Mouse (Mus musculus) regulatory T cell (primary cell): ENCODE data around the gene Sec16b.

ENCODE experiments used
- in situ Hi-C: fragments of 300-600 bp; cut with MboI, MseI; formaldehyde crosslinking; loops from one replicate; pipeline ENCODE4 v1.15.1; 2025; ENCODE audit warnings: high pct_unique_total_duplicates

Sec16b gene

GRCm38 (mm10) chr1:157512690-157513448, 6.3 kb downstream of the Sec16b start:
- in situ Hi-C loops = no loop called here

GRCm38 (mm10) chr1:157513559-157513958, 7.0 kb downstream of the Sec16b start:
- in situ Hi-C loops = no loop called here

DNA sequence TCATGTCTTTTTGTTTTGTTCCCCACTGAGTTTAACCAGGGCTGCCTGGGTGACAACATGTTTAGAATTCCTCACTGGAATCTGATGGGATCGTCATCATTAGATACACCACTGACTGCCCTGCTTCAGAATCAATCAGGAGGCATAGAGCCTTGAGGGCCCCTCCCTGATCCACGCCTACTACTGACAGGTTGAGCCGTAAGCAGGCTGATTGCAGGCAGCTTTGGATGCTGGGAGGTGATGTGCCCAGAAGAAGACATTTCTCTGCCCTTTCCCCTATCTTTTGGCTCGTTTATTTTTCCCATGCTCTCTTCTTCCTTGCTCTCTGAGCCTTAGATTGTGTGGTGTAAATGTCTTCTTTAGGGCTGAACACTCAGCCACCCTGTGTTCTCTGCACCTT, 7.8 kb downstream of the Sec16b start:
- in situ Hi-C loops = no loop called here

GRCm38 (mm10) chr1:157516838-157517808, 10.6 kb downstream of the Sec16b start:
- in situ Hi-C loops = no loop called here

DNA sequence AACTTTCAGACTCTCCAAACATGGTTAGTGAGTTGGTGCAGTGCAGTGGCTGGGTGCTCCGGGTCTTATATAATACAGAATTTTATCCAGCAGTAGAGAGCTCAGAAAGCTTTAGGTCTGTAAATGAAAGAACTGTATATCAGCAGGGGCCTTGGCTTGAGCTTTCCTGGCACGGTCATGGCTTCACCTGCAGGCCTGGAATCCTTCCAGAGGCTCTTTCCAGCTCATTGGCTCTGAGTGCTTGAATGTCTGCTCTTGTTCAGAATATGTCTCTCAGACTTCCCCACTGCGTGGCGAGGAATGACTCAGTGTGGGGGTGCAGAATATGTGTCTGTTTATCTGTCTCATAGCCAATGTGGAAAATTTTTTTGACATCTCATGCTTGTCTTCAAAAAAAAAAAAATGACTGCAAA, 11.6 kb downstream of the Sec16b start:
- in situ Hi-C loops = no loop called here

GRCm38 (mm10) chr1:157519396-157519795, 12.9 kb downstream of the Sec16b start:
- in situ Hi-C loops = no loop called here

- in situ Hi-C loops = no loop called here
Measured at GRCm38 (mm10) chr1:157522322-157522721, 15.8 kb downstream of the Sec16b start.

DNA sequence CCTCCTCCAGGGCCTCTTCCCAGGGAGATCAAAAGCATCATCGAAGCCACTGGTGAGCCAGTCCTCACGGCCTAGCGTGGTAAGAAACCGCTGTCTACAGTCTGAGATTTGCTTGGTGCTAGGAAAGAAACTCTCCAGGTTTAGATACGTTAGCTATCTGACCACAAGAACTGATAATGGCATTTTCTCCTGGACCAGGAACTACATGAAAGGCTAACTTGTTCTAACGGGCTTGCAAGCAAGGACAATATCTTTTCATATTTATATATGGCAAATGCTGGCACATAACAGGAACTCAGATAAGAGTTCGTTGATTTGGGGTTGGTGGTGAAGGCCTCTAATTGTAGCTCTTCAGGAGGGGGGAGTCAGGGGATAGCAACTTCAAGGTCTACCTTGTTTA, 18.2 kb downstream of the Sec16b start:
- in situ Hi-C loops = no loop called here

DNA sequence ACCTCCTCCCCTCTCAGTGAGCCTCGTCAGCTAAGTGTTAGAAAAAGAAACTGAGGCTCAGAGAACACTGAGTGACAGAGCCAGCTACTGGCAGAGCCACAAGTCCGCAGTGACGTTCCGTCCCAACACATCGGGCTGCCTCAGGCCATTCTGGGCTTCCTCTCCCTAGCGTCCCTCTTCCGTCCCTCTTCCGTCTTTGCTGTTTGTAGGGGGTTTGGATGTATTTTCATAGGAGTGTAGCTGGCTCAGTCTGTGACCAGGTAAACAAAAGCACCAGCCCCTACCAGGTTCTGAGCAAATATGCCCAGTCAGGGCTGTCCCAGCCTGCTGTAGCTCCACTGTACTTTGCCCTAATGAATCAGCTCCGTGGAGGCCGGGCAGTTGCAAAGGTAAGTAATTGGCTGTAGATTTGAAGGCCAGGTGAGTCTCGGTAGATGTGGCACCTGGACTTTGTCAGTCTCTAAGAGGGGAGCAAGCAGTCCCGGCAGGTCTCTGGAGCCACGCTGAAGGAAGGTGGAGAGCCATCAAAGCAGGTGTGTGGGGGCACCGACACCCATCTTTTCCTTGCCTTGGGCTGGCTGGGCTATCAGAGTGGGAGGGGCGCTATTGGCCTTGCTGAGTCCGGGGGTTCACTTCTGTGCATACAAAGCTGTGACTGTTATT, 19.3 kb downstream of the Sec16b start:
- in situ Hi-C loops = no loop called here

DNA sequence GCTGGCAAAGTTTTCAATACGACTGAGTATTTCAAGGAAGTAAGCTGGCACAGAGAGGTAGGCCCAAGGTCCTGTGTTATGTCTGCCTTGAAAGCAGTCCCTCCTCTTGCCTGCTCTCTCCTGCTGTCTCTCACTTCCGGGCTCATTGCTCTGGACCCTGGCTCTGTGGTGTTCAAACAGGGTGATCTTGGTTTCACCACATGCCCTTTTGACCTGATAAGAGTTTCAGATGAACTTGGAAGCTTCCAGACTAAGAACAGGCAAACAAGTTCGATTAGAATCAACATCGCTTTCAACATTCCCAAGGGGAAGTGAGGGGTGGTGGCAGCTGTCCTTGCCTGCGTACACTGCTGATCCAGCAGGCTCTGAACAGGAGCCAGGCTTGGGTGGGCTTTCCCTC, 20.1 kb downstream of the Sec16b start:
- in situ Hi-C loops = no loop called here

- in situ Hi-C loops = no loop called here
Measured at GRCm38 (mm10) chr1:157532826-157533460, 26.4 kb downstream of the Sec16b start.

- in situ Hi-C loops = no loop called here
Measured at GRCm38 (mm10) chr1:157535571-157535970, 29.0 kb downstream of the Sec16b start.

DNA sequence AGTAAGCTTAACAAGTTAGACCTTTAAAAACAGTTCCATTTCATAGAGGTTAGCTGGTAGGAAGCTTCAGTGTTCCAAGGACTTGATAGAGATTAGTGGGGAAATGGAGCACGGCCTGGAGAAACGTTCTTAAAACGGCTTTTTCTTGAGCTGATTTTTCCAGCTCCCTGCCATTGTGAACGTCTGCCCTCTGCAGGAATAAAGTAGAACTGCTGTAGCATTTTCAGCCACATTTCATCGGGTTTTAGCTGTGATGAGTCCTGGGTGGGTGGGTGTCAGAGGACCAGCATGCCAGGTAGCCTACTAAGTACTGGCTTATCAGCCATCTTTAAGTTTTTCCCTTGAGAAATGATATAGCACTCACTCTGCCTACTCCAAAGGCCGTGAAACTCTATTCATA, 29.9 kb downstream of the Sec16b start:
- in situ Hi-C loops = no loop called here

- in situ Hi-C loops = no loop called here
Measured at GRCm38 (mm10) chr1:157537636-157538035, 31.1 kb downstream of the Sec16b start.

DNA sequence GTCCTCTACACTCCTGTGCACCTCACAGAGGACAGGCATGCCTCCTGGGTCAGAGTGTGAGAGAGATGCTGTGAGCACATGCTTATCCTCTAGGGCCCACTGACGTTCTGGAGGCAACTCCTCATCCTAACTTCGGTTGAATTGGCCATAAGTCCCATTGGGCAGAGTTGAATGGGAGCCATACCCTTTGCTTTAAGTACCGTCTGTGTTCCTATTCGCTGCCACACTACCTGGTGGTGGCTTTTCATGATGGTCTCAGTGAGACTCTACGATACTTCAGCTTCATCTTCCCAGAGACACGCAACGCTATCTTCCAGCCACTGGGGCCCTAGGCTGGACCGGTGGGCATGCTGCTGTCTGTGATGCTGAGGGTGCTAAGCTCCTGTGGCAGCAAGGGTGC, 38.5 kb downstream of the Sec16b start:
- in situ Hi-C loops = no loop called here

DNA sequence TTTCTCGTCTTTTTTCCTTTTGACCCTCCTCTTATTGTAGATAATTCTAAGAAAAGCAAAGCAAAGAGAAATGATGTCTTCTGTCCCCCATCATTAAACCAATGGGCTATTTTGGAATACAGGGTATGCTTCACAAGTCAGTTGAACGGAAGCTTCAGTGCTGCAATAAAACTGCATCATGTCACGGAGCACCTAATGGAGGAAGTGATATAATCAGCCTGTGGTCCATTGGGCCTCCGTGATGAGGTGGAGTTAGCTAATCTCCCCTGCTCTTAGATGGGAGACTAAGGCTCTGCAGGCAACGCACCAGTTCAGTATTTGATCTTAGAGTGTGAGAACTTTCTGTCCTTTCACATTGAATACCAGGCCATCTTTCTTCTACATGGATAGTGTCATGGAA, 41.1 kb downstream of the Sec16b start:
- in situ Hi-C loops = no loop called here

- in situ Hi-C loops = loop anchor here (5.0 to 10.0 kb wide), 2 partner anchors 1108 to 1585 kb away; no protein-coding TSS in a partner anchor
Measured at GRCm38 (mm10) chr1:157549721-157550120, 43.2 kb downstream of the Sec16b start.

GRCm38 (mm10) chr1:157552749-157553451, 46.4 kb downstream of the Sec16b start:
- in situ Hi-C loops = loop anchor here (5.0 to 10.0 kb wide), 2 partner anchors 1104 to 1582 kb away; no protein-coding TSS in a partner anchor

DNA sequence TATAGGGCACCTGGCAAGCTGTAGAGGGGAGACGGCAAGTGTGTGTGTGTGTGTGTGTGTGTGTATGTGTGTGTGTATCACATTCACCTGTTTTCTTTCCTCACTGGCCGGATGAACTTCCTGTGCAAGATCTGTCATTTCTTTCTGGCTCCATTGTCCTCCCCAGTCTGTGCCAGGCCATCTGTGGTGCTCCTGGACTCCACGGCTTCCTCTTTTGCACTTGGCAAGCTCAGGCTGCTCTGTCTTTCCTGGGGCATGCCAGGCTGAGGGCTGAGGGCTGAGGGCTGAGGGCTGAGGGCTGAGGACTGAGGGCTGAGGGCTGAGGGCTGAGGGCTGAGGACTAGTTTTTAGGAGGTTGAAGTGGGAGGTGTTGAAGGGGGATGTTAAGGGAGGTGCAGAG, 47.6 kb downstream of the Sec16b start:
- in situ Hi-C loops = loop anchor here (5.0 to 10.0 kb wide), 2 partner anchors 1103 to 1581 kb away; no protein-coding TSS in a partner anchor

GRCm38 (mm10) chr1:157554686-157555530, 48.4 kb downstream of the Sec16b start:
- in situ Hi-C loops = loop anchor here (5.0 to 10.0 kb wide), 3 partner anchors 1102 to 1580 kb away; no protein-coding TSS in a partner anchor
